Mouse (Mus musculus) neural tube, embryonic 13.5 days (tissue): ENCODE measurements at regions not wholly inside any gene's neighbourhood (a gene's known extent, or its start where the extent isn't known, plus 50 kb on each side); places are given as distances from the start of the nearest gene placed in this dataset.
A peak's percentile ranks its signal among the peaks of the same experiment; 100 is the strongest.

ENCODE experiments used
- ATAC-seq: fragments of 200-750 bp; cut with Nextera tagmentation; 2 replicates; pipeline ENCODE4 v1.8.0; 2017; ENCODE audit warnings: low read depth, mild to moderate bottlenecking, moderate TSS enrichment, moderate library complexity
- H3K27ac ChIP-seq: fragments of 300-500 bp; sonication (generic); replicated peaks from 2 replicates; pipeline ENCODE4 v1.5.1; 2015; ENCODE audit warnings: moderate library complexity, mild to moderate bottlenecking, inconsistent platforms
- H3K27me3 ChIP-seq: fragments of 300-500 bp; sonication (generic); 2 replicates; pipeline ENCODE4 v1.6.1; 2015; ENCODE audit warnings: mild to moderate bottlenecking, inconsistent platforms
- H3K36me3 ChIP-seq: fragments of 300-500 bp; sonication (generic); 2 replicates; pipeline ENCODE4 v1.6.1; 2015; ENCODE audit warnings: mild to moderate bottlenecking, inconsistent platforms
- H3K4me1 ChIP-seq: fragments of 300-500 bp; sonication (generic); replicated peaks from 2 replicates; pipeline ENCODE4 v1.6.1; 2015; ENCODE audit warnings: inconsistent platforms
- H3K4me2 ChIP-seq: fragments of 300-500 bp; sonication (generic); 2 replicates; pipeline ENCODE4 v1.6.1; 2015; ENCODE audit warnings: inconsistent platforms, mild to moderate bottlenecking, moderate library complexity
- H3K4me3 ChIP-seq: fragments of 300-500 bp; sonication (generic); 2 replicates; pipeline ENCODE4 v1.5.1; 2015; ENCODE audit warnings: mild to moderate bottlenecking, inconsistent platforms
- H3K9ac ChIP-seq: fragments of 300-500 bp; sonication (generic); 2 replicates; pipeline ENCODE4 v1.6.1; 2015; ENCODE audit warnings: moderate library complexity, mild to moderate bottlenecking, inconsistent platforms
- H3K9me3 ChIP-seq: fragments of 300-500 bp; sonication (generic); 2 replicates; pipeline ENCODE4 v1.6.1; 2016; ENCODE audit warnings: inconsistent platforms
- WGBS: fragments of 180-500 bp; shearing (Covaris S2); methylation state at CpG from one replicate; pipeline ENCODE4 v1.1.7; 2015; 5-methylcytosine and 5-hydroxymethylcytosine counted together

- H3K9ac ChIP-seq: no peak overlapping the region
- H3K36me3 ChIP-seq: no peaks in the 10 kb centered on the region
- no peak for ATAC-seq
- no peaks in the 10 kb centered on the region for H3K9me3 ChIP-seq
- 67% methylated on average over 9 of the region's 9 CpGs for WGBS
- H3K4me3 ChIP-seq: no peak overlapping the region
- no peaks in the 10 kb centered on the region for H3K4me1 ChIP-seq
- peaks cover 47% of the 10 kb centered on the region for H3K27me3 ChIP-seq
- no peak overlapping the region for H3K4me2 ChIP-seq
- H3K27ac ChIP-seq: no peak overlapping the region
Measured at GRCm38 (mm10) chr13:94669106-94669683, 119.5 kb upstream of the Tbca start.

DNA sequence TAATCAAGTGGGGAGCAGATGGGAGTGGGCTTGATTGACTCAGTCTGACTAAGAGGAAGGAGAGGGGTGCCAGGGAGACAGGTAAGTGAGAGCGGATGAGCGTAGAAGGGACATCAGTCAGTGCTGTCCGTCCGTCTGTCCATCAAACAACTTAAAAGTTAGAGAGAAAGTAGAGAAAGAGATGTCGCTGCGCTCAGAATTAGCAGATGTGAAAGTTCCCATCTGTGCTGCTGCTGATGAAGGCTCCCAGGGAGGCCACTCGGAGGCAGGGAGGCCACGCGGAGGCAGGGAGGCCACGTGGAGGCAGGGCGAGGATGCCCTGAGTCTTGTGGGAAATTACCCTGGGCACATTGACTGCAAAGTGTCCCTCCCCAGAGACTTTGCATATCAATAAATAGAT, 118.4 kb upstream of the Tbca start:
- Histone ChIP-seq H3K4me3 (no peak overlapping the region), H3K4me2 (no peak overlapping the region), H3K36me3 (no peaks in the 10 kb centered on the region), H3K9me3 (no peaks in the 10 kb centered on the region), H3K4me1 (no peaks in the 10 kb centered on the region), H3K27ac (no peak overlapping the region), H3K27me3 (peaks cover 41% of the 10 kb centered on the region), H3K9ac (no peak overlapping the region)
- WGBS: 80% methylated on average over 11 of the region's 11 CpGs
- ATAC-seq: no peak

DNA sequence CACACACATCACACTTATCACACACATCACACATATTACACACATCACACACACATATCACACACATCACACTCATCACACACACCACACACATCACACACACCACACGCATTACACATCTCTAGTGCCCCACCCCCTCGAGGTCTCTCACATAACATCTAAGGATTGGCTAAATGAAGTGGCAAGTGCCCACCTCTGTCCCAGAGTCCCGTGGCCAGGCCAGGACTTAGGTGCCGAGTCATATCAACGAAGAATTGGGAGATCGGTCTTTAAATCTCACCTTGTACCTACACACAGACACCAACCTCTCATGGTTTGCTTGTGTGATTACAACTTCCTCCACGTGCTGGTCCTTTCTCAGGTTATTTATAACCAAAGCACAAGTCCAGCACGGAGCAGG, 117.7 kb upstream of the Tbca start:
- no peaks in the 10 kb centered on the region for H3K4me1 ChIP-seq
- no peak overlapping the region for H3K27ac ChIP-seq

GRCm38 (mm10) chr13:94680492-94681168, 108.1 kb upstream of the Tbca start:
- H3K4me2 ChIP-seq: no peak overlapping the region
- H3K27ac ChIP-seq: no peak overlapping the region

More for the DNA sequence above, 117.7 kb upstream of the Tbca start:
- no peak for ATAC-seq
- Histone ChIP-seq H3K36me3 (no peaks in the 10 kb centered on the region), H3K4me3 (no peak overlapping the region), H3K27me3 (peaks cover 42% of the 10 kb centered on the region), H3K4me2 (no peak overlapping the region), H3K9me3 (no peaks in the 10 kb centered on the region), H3K9ac (no peak overlapping the region)
- WGBS: 91% methylated on average over 8 of the region's 8 CpGs

DNA sequence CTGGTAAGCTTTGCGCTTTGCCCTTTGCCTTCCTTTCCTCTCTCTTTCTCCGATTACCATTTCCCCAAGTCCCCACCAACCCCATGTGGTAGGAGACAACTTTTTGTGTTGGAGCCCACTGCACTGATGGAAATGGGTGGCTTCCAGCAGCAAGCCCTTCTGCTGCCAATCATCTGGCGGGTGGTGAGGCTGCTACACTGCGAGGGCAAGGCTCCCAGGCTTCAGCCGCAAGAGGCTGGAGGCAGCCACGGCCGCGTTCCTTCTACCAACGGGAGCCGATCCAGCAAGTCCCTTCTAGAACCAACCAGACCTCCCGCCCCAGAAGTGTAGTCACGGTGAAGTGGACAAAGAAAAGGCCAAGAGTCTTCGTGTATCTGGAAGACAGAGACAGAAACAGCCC, 107.1 kb upstream of the Tbca start:
- H3K4me2 ChIP-seq: no peak overlapping the region
- no peaks in the 10 kb centered on the region for H3K36me3 ChIP-seq
- no peak for ATAC-seq
- H3K27me3 ChIP-seq: peaks cover 83% of the 10 kb centered on the region
- H3K4me1 ChIP-seq: peaks cover 25% of the 10 kb centered on the region
- WGBS: 87% methylated on average over 13 of the region's 13 CpGs
- H3K9ac ChIP-seq: no peak overlapping the region
- H3K4me3 ChIP-seq: no peak overlapping the region
- no peaks in the 10 kb centered on the region for H3K9me3 ChIP-seq
- H3K27ac ChIP-seq: no peak overlapping the region

More at GRCm38 (mm10) chr13:94680492-94681168, 108.1 kb upstream of the Tbca start:
- no peaks in the 10 kb centered on the region for H3K9me3 ChIP-seq
- no peak for ATAC-seq
- H3K9ac ChIP-seq: no peak overlapping the region
- peaks cover 21% of the 10 kb centered on the region for H3K4me1 ChIP-seq
- no peak overlapping the region for H3K4me3 ChIP-seq
- WGBS: 16% methylated on average over 17 of the region's 17 CpGs
- H3K36me3 ChIP-seq: no peaks in the 10 kb centered on the region
- peaks cover 78% of the 10 kb centered on the region for H3K27me3 ChIP-seq

DNA sequence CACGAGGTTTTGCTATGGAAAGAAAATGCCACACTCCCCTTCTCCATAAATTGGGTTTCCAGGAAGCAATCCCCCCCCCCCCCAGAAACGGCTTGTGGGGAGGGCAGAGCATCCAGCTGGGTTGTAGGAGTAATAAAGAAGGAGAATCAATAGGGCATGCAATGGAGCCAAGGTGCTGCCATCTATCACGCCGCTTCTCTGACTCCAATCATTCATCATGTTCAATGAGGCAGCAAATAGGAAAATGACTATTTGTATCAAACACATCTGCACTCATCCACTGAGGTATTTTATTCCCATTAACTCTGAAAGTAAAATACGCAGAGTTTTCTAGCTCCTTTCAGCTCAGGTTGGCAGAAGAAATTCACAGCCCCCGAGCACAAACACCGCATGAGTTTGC, 103.5 kb upstream of the Tbca start:
- Histone ChIP-seq H3K4me3 (no peak overlapping the region), H3K4me1 (peaks cover 24% of the 10 kb centered on the region), H3K36me3 (no peaks in the 10 kb centered on the region), H3K27me3 (peaks cover 88% of the 10 kb centered on the region), H3K9ac (no peak overlapping the region), H3K27ac (no peak overlapping the region; the same call in 1 of the 2 replicates), H3K9me3 (no peaks in the 10 kb centered on the region), H3K4me2 (no peak overlapping the region)
- peak; percentile 65; the same call in 1 of the 2 replicates for ATAC-seq
- 15% methylated on average over 7 of the region's 7 CpGs for WGBS

- H3K36me3 ChIP-seq: no peaks in the 10 kb centered on the region
- H3K27me3 ChIP-seq: peaks cover 88% of the 10 kb centered on the region
- no peaks in the 10 kb centered on the region for H3K9me3 ChIP-seq
- H3K4me2 ChIP-seq: no peak overlapping the region
- H3K27ac ChIP-seq: no peak overlapping the region
- WGBS: 74% methylated on average over 5 of the region's 5 CpGs
- H3K4me3 ChIP-seq: no peak overlapping the region
- no peak for ATAC-seq
- H3K9ac ChIP-seq: no peak overlapping the region
- peaks cover 13% of the 10 kb centered on the region for H3K4me1 ChIP-seq
Measured at GRCm38 (mm10) chr13:94687295-94687694, 101.4 kb upstream of the Tbca start.

DNA sequence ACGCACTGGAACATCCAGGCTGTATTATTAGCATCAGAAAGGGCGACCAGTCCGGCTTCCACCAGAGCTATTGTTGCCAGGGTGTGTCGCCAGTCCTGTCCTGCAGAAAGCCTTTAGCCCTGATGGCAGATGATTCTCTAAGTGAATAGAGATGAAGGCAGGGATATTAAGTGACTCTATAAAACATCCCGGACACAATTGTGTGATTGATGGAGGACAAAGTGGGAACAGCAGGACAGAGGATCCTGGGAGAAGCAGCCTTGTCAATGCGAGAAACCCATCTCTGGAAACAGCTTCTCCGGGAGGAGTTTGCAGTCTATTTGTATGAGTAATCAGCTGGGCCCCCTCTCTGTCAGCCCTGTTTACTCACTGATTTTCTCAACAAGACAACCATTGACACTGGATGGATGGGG, 82.1 kb upstream of the Tbca start:
- peaks cover 98% of the 10 kb centered on the region for H3K27me3 ChIP-seq
- ATAC-seq: no peak
- H3K36me3 ChIP-seq: no peaks in the 10 kb centered on the region
- no peaks in the 10 kb centered on the region for H3K9me3 ChIP-seq
- H3K27ac ChIP-seq: 0 out of 2 replicates have a peak overlapping the region, but pooled peaks have one; percentile 10
- under 1% methylated on average over 7 of the region's 7 CpGs for WGBS
- no peak overlapping the region for H3K4me2 ChIP-seq
- no peak overlapping the region for H3K9ac ChIP-seq
- H3K4me1 ChIP-seq: peaks cover 47% of the 10 kb centered on the region
- H3K4me3 ChIP-seq: no peak overlapping the region

- Histone ChIP-seq H3K4me3 (no peak overlapping the region), H3K4me2 (peak overlapping the region; percentile 16), H3K4me1 (peaks cover 38% of the 10 kb centered on the region), H3K27ac (peak overlapping the region; percentile 54), H3K27me3 (peaks cover 99% of the 10 kb centered on the region), H3K9me3 (no peaks in the 10 kb centered on the region), H3K9ac (no peak overlapping the region), H3K36me3 (no peaks in the 10 kb centered on the region)
- WGBS: 2% methylated on average over 32 of the region's 32 CpGs
- no peak for ATAC-seq
Measured at GRCm38 (mm10) chr13:94707371-94708280, 81.1 kb upstream of the Tbca start.

DNA sequence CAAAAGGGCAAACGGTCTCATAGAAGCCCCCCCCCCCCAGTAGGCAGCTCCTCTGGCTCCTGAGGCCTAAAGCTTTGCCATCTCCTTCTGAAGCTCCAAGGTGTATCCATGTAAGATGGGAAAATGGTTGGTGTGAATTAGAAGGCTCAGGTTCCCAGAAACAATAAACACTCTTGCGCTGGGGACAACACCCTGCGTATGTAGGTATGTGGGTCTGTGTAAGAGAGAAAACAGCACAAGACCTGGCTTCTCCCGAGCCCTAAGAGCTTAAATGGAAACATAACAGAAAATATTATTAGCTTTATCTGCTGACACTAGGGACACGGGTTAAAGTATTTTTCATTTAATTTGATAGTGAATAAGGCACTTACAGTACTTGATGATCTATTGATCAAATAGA, 79.9 kb upstream of the Tbca start:
- no peak overlapping the region for H3K4me2 ChIP-seq
- 24% methylated on average over 5 of the region's 5 CpGs for WGBS
- H3K27me3 ChIP-seq: peaks cover 99% of the 10 kb centered on the region
- no peaks in the 10 kb centered on the region for H3K36me3 ChIP-seq
- ATAC-seq: no peak
- no peaks in the 10 kb centered on the region for H3K9me3 ChIP-seq
- H3K27ac ChIP-seq: no peak overlapping the region
- no peak overlapping the region for H3K4me3 ChIP-seq
- H3K9ac ChIP-seq: no peak overlapping the region
- peaks cover 31% of the 10 kb centered on the region for H3K4me1 ChIP-seq

GRCm38 (mm10) chr13:94709691-94710573, 78.8 kb upstream of the Tbca start:
- H3K4me1 ChIP-seq: peaks cover 31% of the 10 kb centered on the region
- peaks cover 99% of the 10 kb centered on the region for H3K27me3 ChIP-seq
- peak; percentile 62 for ATAC-seq
- H3K9me3 ChIP-seq: no peaks in the 10 kb centered on the region
- H3K9ac ChIP-seq: no peak overlapping the region; the same call in 1 of the 2 replicates
- WGBS: under 1% methylated on average over 50 of the region's 50 CpGs
- peak overlapping the region; percentile 17 for H3K4me3 ChIP-seq
- peak overlapping the region; percentile 44 for H3K4me2 ChIP-seq
- H3K27ac ChIP-seq: peak overlapping the region; percentile 39
- H3K36me3 ChIP-seq: no peaks in the 10 kb centered on the region
